Mouse (Mus musculus) CH12.LX (cell line): ENCODE results near the gene Agap1. TPM values are rescaled to one million over a fixed set of nuclear protein-coding genes. Genes with fewer than 3 reads are reported as not detected.

Experiments
- DNase-seq: peaks from one replicate; pipeline ENCODE4 v3.0.0-alpha.2; 2013; ENCODE audit errors: extremely low read depth
- H3K27ac ChIP-seq: 2 replicates; pipeline ENCODE4 v1.5.1; 2012; ENCODE audit warnings: low read depth, mild to moderate bottlenecking, control low read depth, moderate library complexity; ENCODE audit not compliant: insufficient read depth
- H3K27me3 ChIP-seq: replicated peaks from 2 replicates; pipeline ENCODE3; 2012; ENCODE audit warnings: inconsistent platforms
- H3K36me3 ChIP-seq, 2 experiments: replicated peaks in 1 of 2; 2 replicates each; pipeline versions ENCODE3 to v1.6.1; 2012; ENCODE audit warnings: inconsistent platforms in 1 of 2, low read length in 1 of 2, mild to moderate bottlenecking in 1 of 2, mixed read lengths in 1 of 2, moderate library complexity in 1 of 2; ENCODE audit not compliant: control insufficient read depth in 1 of 2, insufficient read depth in 1 of 2
- H3K4me1 ChIP-seq, 2 experiments: 2 replicates each; pipeline ENCODE4 v1.6.1; 2012; ENCODE audit warnings: inconsistent platforms in 1 of 2, moderate library complexity in 1 of 2; ENCODE audit not compliant: insufficient read depth in 2 of 2, control insufficient read depth in 1 of 2
- H3K4me2 ChIP-seq: 2 replicates; pipeline ENCODE4 v1.6.1; 2012; ENCODE audit warnings: low read depth, mild to moderate bottlenecking, control low read depth; ENCODE audit not compliant: poor library complexity, insufficient read depth, severe bottlenecking
- H3K4me3 ChIP-seq, 3 experiments: fragments of 150-350 bp in 1 of 3; sonication (generic) in 1 of 3; replicated peaks in 1 of 3; 2 replicates each; pipeline versions ENCODE3 to v1.5.1; 2011 to 2012; ENCODE audit warnings: low read depth in 2 of 3, low read length in 2 of 3, mild to moderate bottlenecking in 2 of 3, moderate library complexity in 2 of 3, control low read depth in 1 of 3, improper control_type of control experiment in 1 of 3, inconsistent platforms in 1 of 3, mixed read lengths in 1 of 3; ENCODE audit not compliant: poor library complexity in 1 of 3
- H3K79me2 ChIP-seq: replicated peaks from 2 replicates; pipeline ENCODE4 v1.6.1; 2012; ENCODE audit warnings: mild to moderate bottlenecking, moderate library complexity; ENCODE audit not compliant: control insufficient read depth, poor library complexity, insufficient read depth, severe bottlenecking; ENCODE audit errors: extremely low read depth
- H3K9ac ChIP-seq: 2 replicates; pipeline ENCODE4 v1.6.1; 2012; ENCODE audit warnings: low read depth, mild to moderate bottlenecking, control low read depth, moderate library complexity; ENCODE audit not compliant: insufficient read depth
- H3K9me3 ChIP-seq: replicated peaks from 2 replicates; pipeline ENCODE3; 2012; ENCODE audit warnings: low read length, inconsistent platforms, mixed read lengths
- BHLHE40 ChIP-seq: IDR thresholded peaks from 2 replicates; pipeline ENCODE4 v1.6.1; 2011; ENCODE audit warnings: mild to moderate bottlenecking, low read depth, low read length, improper control_type of control experiment
- CTCF ChIP-seq, 2 experiments: IDR thresholded peaks in 1 of 2; conservative IDR thresholded peaks in 1 of 2; 2 replicates each; pipeline ENCODE4 v1.5.1; 2011 to 2012; ENCODE audit warnings: low read depth in 2 of 2, low read length in 2 of 2, improper control_type of control experiment in 1 of 2, inconsistent platforms in 1 of 2, mild to moderate bottlenecking in 1 of 2, moderate library complexity in 1 of 2
- E2F4 ChIP-seq: IDR thresholded peaks from 2 replicates; pipeline ENCODE4 v1.6.1; 2011; ENCODE audit warnings: low read depth, low read length, improper control_type of control experiment; ENCODE audit not compliant: insufficient replicate concordance
- ELF1 ChIP-seq: IDR thresholded peaks from 2 replicates; pipeline ENCODE4 v1.6.1; 2014; ENCODE audit warnings: low read depth, mild to moderate bottlenecking, inconsistent platforms, low read length, improper control_type of control experiment
- EP300 ChIP-seq: IDR thresholded peaks from 2 replicates; pipeline ENCODE4 v1.6.1; 2011; ENCODE audit warnings: low read length, improper control_type of control experiment
- GABPA ChIP-seq: IDR thresholded peaks from 2 replicates; pipeline ENCODE4 v1.6.1; 2012; ENCODE audit warnings: low read depth, low read length, improper control_type of control experiment, inconsistent platforms; ENCODE audit not compliant: insufficient replicate concordance
- HCFC1 ChIP-seq: IDR thresholded peaks from 2 replicates; pipeline ENCODE4 v1.6.1; 2012; ENCODE audit warnings: low read depth, mild to moderate bottlenecking, inconsistent platforms, low read length, improper control_type of control experiment
- IRF4 ChIP-seq: IDR thresholded peaks from 2 replicates; pipeline ENCODE4 v1.6.1; 2014; ENCODE audit warnings: low read depth, mild to moderate bottlenecking, inconsistent platforms, low read length, improper control_type of control experiment
- JUN ChIP-seq: IDR thresholded peaks from 2 replicates; pipeline ENCODE4 v1.6.1; 2011; ENCODE audit warnings: low read depth, mild to moderate bottlenecking, low read length, improper control_type of control experiment, moderate library complexity; ENCODE audit not compliant: insufficient read depth
- KAT2A ChIP-seq: IDR thresholded peaks from 2 replicates; pipeline ENCODE4 v1.6.1; 2012; ENCODE audit warnings: low read length, improper control_type of control experiment, inconsistent platforms; ENCODE audit not compliant: insufficient replicate concordance
- MAX ChIP-seq: IDR thresholded peaks from 2 replicates; pipeline ENCODE4 v1.6.1; 2011; ENCODE audit warnings: low read length, improper control_type of control experiment
- MAZ ChIP-seq: IDR thresholded peaks from 2 replicates; pipeline ENCODE4 v1.6.1; 2012; ENCODE audit warnings: low read depth, mild to moderate bottlenecking, inconsistent platforms, low read length, improper control_type of control experiment, moderate library complexity
- MYC ChIP-seq: IDR thresholded peaks from 2 replicates; pipeline ENCODE4 v1.6.1; 2011; ENCODE audit warnings: low read depth, mild to moderate bottlenecking, improper control_type of control experiment, low read length
- NRF1 ChIP-seq: IDR thresholded peaks from 2 replicates; pipeline ENCODE4 v1.6.1; 2014; ENCODE audit warnings: low read depth, mild to moderate bottlenecking, inconsistent platforms, low read length, improper control_type of control experiment, moderate library complexity
- PAX5 ChIP-seq: IDR thresholded peaks from 2 replicates; pipeline ENCODE4 v1.6.1; 2012; ENCODE audit warnings: low read length, inconsistent platforms, mixed read lengths
- POLR2A ChIP-seq: IDR thresholded peaks from 2 replicates; pipeline ENCODE4 v1.6.1; 2011; ENCODE audit warnings: low read depth, mild to moderate bottlenecking, improper control_type of control experiment, low read length
- POLR2AphosphoS2 ChIP-seq: IDR thresholded peaks from 2 replicates; pipeline ENCODE4 v1.6.1; 2011; ENCODE audit warnings: low read depth, low read length, improper control_type of control experiment
- RAD21 ChIP-seq: IDR thresholded peaks from 2 replicates; pipeline ENCODE4 v1.6.1; 2011; ENCODE audit warnings: low read depth, mild to moderate bottlenecking, low read length, improper control_type of control experiment, moderate library complexity
- RCOR1 ChIP-seq: conservative IDR thresholded peaks from 2 replicates; pipeline ENCODE4 v1.6.1; 2012; ENCODE audit warnings: low read depth, mild to moderate bottlenecking, inconsistent platforms, low read length, improper control_type of control experiment
- SIN3A ChIP-seq: IDR thresholded peaks from 2 replicates; pipeline ENCODE4 v1.6.1; 2012; ENCODE audit warnings: low read length, improper control_type of control experiment, inconsistent platforms
- TCF12 ChIP-seq: IDR thresholded peaks from 2 replicates; pipeline ENCODE4 v1.6.1; 2014; ENCODE audit warnings: low read depth, mild to moderate bottlenecking, inconsistent platforms, low read length, improper control_type of control experiment
- UBTF ChIP-seq: IDR thresholded peaks from 2 replicates; pipeline ENCODE4 v1.6.1; 2012; ENCODE audit warnings: low read depth, mild to moderate bottlenecking, inconsistent platforms, low read length, improper control_type of control experiment, moderate library complexity
- USF1 ChIP-seq: IDR thresholded peaks from 2 replicates; pipeline ENCODE4 v1.6.1; 2014; ENCODE audit warnings: low read depth, mild to moderate bottlenecking, inconsistent platforms, low read length, improper control_type of control experiment
- USF2 ChIP-seq: conservative IDR thresholded peaks from 2 replicates; pipeline ENCODE4 v1.6.1; 2011; ENCODE audit warnings: low read depth, low read length, improper control_type of control experiment
- ZKSCAN1 ChIP-seq: IDR thresholded peaks from 2 replicates; pipeline ENCODE4 v1.6.1; 2012; ENCODE audit warnings: low read depth, inconsistent platforms, low read length, improper control_type of control experiment, borderline replicate concordance
- ZNF384 ChIP-seq: IDR thresholded peaks from 2 replicates; pipeline ENCODE4 v1.6.1; 2012; ENCODE audit warnings: low read depth, low read length, improper control_type of control experiment, inconsistent platforms
- dilution Hi-C: fragments of 300-500 bp; cut with MboI; formaldehyde crosslinking; loops from 2 replicates; pipeline ENCODE4 v1.14.3; 2020; ENCODE audit warnings: low sequenced_read_pairs; ENCODE audit not compliant: extremely low pct_unique_long_range_greater_than_20kb, extremely low pct_ligation_motif_present
- in situ Hi-C: fragments of 300-500 bp; cut with MboI; formaldehyde crosslinking; loops from 3 replicates; pipeline ENCODE4 v1.14.3; 2019; ENCODE audit warnings: low sequenced_read_pairs, low pct_ligation_motif_present, low pct_unique_long_range_greater_than_20kb, mixed read lengths
- polyA plus RNA-seq: library from polyadenylated mRNA; unstranded; fragments of >175 nt; gene quantifications from 2 replicates; pipeline ENCODE4 v1.2.1, GENCODE M21; 2012; ENCODE audit warnings: low read depth; ENCODE audit not compliant: insufficient read length
- total RNA-seq, 2 experiments: library from RNA; depleted of rRNA; stranded (reverse); fragments of 300-350 nt in 1 of 2; fragments of >200 nt in 1 of 2; gene quantifications; 2 replicates each; pipeline ENCODE4 v1.2.3; 2012 to 2014

The Agap1 gene
- total and polyA plus RNA-seq, 3 experiments = not detected

DNA sequence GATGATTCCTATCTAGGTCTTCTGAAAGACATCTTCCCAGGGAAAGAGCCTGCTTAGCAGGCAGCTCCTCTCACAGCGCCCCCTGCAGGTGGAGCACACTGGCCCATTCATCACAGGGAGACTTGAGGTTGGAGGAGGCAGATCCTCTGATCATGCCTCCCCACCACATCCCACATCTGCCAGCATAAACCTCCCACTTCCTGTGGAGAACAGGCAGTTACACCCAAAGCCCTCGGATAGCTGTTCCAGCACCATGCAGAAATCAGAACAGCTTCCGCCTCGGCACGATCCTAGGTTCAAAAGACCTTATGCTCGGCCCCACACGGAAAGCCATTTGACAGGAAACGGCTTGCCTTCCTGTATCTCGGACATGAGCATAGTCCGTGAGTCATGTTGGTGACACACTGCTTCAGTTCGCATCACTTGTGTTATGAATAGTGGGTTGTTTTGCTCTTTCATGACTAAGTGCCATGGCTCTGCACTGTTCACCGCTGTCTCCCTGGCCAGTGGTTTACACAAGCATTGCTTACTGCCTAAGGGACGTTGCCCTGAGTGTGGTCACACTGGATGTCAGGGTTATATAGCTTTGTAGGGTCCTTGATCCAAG is 276.1 kb downstream of the Agap1 start:
- dilution Hi-C loops (no loop called here), in situ Hi-C loops (no loop called here)
- H3K9me3 ChIP-seq = peaks cover 91% of the 10 kb centered on the region

DNA sequence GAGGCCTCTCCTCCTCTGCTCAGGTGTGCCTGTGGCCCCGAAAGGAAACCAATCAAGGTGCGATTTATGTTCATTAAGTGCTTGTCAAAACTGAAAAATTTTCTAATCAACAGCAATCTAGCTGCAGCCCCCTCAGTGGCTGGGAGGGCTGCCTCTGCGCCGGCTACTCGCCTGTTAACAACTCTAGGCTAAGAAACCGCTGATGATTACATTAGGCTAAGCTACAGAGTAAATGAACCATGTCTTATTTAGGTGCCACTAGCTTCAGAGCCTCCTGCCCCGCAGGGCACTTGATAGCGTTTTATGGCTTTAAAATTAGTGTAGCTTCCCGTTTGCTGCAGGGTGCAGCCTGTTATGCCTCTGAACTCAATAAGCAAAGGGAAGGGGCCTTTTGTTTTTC is 279.8 kb downstream of the Agap1 start:
- DNase-seq = no peak
- in situ Hi-C loops = no loop called here
- H3K36me3 ChIP-seq = no peaks in the 10 kb centered on the region
- H3K27me3 ChIP-seq = no peaks in the 10 kb centered on the region
- no peak overlapping the region for H3K4me3 ChIP-seq
- H3K9me3 ChIP-seq = peaks cover 87% of the 10 kb centered on the region
- H3K79me2 ChIP-seq = no peaks in the 10 kb centered on the region
- H3K9ac ChIP-seq = no peak overlapping the region
- no peaks in the 10 kb centered on the region for H3K4me1 ChIP-seq
- dilution Hi-C loops = no loop called here
- H3K27ac ChIP-seq = no peak overlapping the region
- H3K4me2 ChIP-seq = no peak overlapping the region
- TF ChIP-seq PAX5 = no peak
- TF ChIP-seq POLR2A = no peak
- TF ChIP-seq RCOR1 = no peak
- no peak for TF ChIP-seq JUN
- no peak for TF ChIP-seq CTCF (conservative IDR thresholded peaks at IDR 0.05 in 1 of 2, IDR thresholded peaks at IDR 0.05 in 1 of 2; ENCODE audit: low read depth in 2 of 2, low read length in 2 of 2)
- TF ChIP-seq TCF12 = no peak
- TF ChIP-seq USF1 = no peak
- TF ChIP-seq MAX = no peak
- TF ChIP-seq KAT2A = no peak
- TF ChIP-seq E2F4 = no peak
- no peak for TF ChIP-seq MAZ
- TF ChIP-seq RAD21 = no peak
- no peak for TF ChIP-seq SIN3A
- TF ChIP-seq ZKSCAN1 = no peak
- TF ChIP-seq HCFC1 = no peak
- no peak for TF ChIP-seq ZNF384
- no peak for TF ChIP-seq NRF1
- TF ChIP-seq BHLHE40 = no peak

More for the DNA sequence above, 276.1 kb downstream of the Agap1 start:
- no peaks in the 10 kb centered on the region for H3K4me1 ChIP-seq
- DNase-seq = no peak
- H3K36me3 ChIP-seq = no peaks in the 10 kb centered on the region
- H3K9ac ChIP-seq = no peak overlapping the region
- TF ChIP-seq PAX5 = no peak
- no peak for TF ChIP-seq MAZ
- TF ChIP-seq IRF4 = no peak
- TF ChIP-seq RCOR1 = no peak
- no peak for TF ChIP-seq POLR2AphosphoS2
- TF ChIP-seq ELF1 = no peak
- no peak for TF ChIP-seq USF2
- TF ChIP-seq BHLHE40 = no peak
- no peak for TF ChIP-seq NRF1
- no peak for TF ChIP-seq HCFC1
- no peak for TF ChIP-seq GABPA
- TF ChIP-seq ZKSCAN1 = no peak
- no peak for TF ChIP-seq MYC
- TF ChIP-seq EP300 = no peak
- TF ChIP-seq UBTF = no peak
- no peak for TF ChIP-seq USF1
- no peak overlapping the region for H3K4me2 ChIP-seq
- H3K27me3 ChIP-seq = no peaks in the 10 kb centered on the region
- H3K79me2 ChIP-seq = no peaks in the 10 kb centered on the region
- H3K27ac ChIP-seq = no peak overlapping the region
- H3K4me3 ChIP-seq = no peak overlapping the region
